Mouse (Mus musculus) 3134 (cell line): ENCODE measurements around the gene Rab3il1.

ENCODE experiments used
- DNase-seq: peaks from one replicate; pipeline ENCODE4 v3.0.0-alpha.2; 2011; ENCODE audit warnings: low spot score; ENCODE audit not compliant: insufficient read length; ENCODE audit errors: extremely low read depth

Rab3il1 gene

GRCm38 (mm10) chr19:10082105-10082504 lies 80.6 kb downstream of the Rab3il1 start:
- DNase-seq, result no peak

GRCm38 (mm10) chr19:10085454-10085853 lies 84.0 kb downstream of the Rab3il1 start:
- no peak for DNase-seq

GRCm38 (mm10) chr19:10086976-10087375 lies 85.5 kb downstream of the Rab3il1 start:
- DNase-seq, result no peak
